Mouse (Mus musculus) gastrocnemius, adult 8-10 months (tissue): ENCODE results near the gene Ier3. TPM values are rescaled to one million over a fixed set of nuclear protein-coding genes. Genes with fewer than 3 reads are reported as not detected.

Experiments
- DNase-seq, 2 experiments: peaks; one replicate each; pipeline ENCODE4 v3.0.0; 2022; ENCODE audit warnings: low spot score in 2 of 2
- total RNA-seq, 4 experiments: library from RNA; stranded (reverse); gene quantifications; 2 replicates each; pipeline ENCODE4 v1.2.4; 2022

The Ier3 gene
- total RNA-seq, 4 experiments from 2014 or later = 5.6 to 7.8 (median 6.6) TPM

DNA sequence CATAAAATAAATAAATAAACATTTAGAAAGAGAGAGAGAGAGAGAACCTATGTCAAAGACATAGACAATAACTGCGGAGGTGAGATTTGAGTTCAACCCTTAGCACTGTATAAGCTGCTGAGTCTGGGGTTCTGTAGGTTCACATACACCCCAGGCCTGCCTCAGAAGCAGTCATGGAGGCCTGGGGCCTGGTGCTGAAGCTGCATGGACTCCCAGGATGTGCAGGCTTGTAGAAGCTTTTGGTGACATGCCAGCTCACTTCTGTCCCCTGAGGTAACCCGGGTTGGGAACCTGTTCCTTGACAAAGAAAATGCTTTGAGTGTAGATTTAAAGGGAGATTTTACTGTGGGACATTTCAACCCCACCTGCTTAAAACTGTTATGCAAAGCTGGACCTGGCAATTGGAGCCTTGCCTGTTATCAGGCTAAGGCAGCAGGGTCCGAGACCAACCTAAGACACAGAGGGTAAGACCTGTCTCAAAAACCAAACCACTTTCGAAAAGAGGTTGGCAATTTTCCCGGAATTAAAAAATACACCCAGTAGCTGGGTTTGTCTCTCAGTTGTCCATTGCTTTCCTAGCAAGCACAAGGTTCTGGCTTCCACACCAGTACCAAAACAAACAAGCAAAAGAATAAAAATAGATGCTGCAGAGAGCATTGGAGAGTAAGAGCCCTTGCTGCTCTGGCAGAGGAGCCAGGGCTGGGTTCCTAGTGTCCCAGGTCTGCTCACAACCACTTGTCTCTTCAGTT, 10.4 kb upstream of the Ier3 start:
- DNase-seq = no peak

DNA sequence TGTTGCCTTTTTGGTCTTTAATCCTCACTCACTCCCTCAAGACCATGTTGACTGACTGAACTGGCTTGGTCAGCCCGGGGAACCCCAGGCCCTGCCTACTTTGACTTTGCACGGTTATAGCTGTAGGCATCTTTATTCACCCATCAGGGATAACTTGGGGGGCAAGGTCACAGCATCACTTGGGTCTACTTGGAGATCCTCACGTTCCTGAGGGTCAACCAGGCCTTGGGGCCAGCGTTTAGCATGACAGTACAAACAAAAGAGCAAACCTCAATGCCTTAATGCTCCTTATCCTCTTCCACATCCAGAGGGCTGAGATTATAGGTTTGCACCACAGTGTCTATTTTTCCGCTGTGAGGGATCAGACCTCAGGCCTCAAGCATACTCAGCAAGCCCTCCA, 9.2 kb upstream of the Ier3 start:
- DNase-seq = no peak

DNA sequence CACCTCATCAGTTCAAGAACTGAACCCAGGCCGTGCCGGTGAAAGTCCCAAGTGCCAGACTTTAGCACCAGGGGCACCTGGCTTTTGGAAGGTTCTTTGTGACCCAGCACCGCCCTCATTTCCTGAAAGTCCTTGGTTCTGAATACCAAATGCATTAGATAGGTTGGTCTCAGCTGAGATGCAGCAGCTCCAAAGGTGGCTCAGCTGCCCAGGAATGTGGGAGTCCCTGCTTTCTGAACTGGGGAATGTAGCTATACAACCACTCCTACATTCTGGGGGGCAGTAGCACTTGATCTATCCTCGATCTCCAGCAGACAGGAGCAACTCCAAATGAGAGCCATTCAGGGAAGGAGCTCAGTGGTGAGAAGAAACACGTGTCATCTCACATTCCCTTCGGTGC, 8.7 kb upstream of the Ier3 start:
- no peak for DNase-seq

DNA sequence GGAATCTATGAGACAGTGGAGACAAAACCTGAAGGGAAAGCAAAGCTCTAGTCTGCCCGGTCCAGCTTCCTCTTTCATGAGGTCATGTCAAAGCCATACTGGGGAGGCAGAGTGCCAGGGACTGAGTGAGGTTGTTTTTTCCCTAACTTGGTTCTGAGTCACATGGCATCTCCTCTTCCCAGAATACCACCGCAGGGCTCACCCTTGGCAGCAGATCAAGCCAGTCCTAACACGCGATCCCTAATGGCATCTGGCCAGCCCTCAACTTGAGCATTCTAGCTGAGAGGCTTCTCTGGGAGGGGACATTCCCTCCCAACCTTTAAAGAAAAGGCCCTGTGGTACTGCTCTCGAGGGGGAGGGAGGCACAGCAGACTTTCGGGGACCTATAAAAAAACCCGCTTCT, 8.2 kb upstream of the Ier3 start:
- DNase-seq = peak; percentile 96

DNA sequence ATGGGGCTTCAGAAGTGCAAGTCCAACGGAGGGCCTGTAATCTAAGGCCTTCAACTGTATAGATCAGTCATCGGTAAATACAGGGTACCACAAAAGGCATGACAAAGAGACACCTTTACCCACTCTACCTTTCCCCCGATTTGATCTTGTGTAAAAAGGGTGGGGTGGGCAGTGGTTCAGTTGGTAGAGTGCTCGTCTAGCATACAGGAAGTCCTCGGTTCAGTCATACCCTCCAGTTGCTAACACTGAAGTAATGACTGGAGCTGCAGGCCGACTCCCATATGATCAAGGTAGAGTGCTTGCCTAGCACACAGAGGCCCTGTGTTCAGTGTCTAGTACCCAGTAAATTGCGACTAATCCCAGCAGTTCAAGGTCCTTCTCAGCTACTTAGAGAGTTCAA, 7.8 kb upstream of the Ier3 start:
- no peak for DNase-seq

DNA sequence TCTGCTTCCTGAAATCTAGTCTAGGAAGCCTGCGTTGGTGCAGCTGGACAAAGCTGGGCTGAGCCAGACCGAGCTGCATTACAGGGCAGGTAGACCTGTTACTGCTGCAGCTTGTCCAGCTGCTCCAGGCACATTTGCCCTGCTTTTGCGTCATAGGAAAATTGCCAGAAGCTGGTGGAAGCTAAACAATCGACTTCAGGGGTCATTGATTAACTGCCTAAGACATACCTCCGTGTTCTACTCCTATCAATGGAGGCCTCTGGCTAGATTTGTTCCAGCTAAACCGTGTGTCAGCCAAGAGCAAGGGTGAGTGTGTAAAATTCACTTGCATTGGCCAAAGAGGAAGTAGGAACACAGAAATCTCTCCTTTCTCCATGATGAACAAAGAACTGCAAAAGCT, 6.8 kb upstream of the Ier3 start:
- DNase-seq = no peak

DNA sequence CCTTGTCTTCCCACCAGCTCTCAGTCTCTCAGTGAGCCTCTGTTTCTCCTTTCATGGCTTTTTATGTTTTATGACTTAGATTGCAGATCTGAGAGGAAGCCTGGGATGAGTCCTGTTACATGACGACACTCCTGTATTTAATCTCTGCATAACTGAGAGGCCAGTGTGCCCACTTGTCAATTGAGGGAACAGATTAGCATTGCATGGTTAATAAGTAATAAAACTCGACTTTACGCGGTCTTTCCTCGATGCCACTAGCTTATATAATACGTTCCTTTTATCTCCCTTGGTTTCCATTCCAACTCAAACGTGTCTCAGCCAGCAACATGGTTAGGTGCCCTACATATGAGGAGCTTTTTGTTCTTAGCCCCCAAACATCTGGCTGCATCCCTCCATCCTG, 5.6 kb upstream of the Ier3 start:
- DNase-seq = no peak

DNA sequence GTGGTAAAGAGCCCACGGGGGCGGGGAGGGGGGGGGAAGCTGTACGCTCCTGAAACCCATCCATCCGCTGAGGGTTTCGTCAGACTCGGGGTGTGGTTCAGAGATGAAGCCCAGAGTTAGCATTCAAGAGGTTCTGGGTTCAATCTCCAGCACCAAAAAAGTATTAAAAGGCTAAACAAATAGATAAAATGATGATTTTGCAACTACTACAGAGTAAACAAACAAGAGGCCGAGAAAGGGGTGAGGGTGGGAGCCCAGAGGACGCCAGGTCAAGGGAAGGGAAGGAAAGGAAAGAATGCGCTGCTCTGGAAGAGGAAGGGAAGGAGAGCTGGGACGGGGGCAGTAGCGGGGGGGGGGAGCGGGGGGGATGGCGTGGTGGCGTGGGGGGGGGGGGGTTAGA, 4.8 kb upstream of the Ier3 start:
- no peak for DNase-seq

DNA sequence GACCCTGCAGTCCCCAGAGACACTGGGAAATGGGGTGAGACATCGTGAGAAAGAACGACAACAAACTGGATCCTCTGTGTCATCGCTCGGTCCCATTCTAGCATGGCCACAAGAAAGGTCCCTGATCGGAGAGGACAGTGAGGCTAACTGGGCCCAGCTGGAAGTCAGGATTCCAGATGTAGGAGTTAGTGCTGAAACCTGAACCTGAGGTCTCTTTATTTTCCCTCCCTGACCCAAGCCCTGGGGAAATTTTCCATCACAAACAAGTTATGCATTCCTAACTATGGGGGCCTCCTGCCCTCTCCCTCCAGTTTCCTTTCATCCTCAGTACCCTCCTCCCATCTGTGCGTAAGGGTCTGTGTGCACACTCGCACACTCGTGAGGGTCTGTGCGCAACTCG, 4.3 kb upstream of the Ier3 start:
- no peak for DNase-seq

DNA sequence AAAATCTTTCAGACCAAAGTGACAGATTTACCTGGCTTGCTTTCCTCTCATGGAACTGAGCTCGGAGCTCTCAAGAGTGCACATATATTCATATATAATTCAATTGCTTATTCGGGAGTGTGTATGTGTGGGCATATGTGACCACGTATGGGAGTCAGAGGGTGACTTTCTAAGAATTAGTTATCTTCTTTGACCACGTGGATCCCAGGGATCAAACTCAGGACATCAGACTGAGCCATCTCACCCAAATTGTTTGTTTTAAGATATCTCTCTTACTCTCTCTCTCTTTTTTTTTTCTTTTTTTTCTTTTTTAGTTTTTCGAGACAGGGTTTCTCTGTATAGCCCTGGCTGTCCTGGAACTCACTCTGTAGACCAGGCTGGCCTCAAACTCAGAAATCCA, 1.4 kb upstream of the Ier3 start:
- no peak for DNase-seq

DNA sequence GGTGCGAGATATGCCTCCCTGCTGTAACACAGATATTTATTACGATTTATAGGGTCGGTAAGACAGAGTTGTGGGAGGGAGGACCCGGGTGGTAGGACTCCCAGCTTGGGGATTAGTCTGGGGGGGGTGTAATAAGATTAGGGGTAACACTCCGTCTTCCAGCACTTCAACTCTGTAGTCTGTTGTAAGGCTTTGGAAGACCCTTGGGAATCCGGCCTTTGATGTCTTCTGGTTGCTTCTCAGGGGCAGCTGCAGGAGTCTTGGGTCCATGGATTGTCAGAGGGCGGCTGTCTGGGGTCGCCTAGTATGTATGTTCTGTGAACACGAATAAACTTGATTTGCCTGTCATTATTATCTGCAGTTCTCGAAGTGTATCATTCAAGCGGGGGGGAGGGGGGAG, 1.1 kb downstream of the Ier3 start:
- DNase-seq = no peak

DNA sequence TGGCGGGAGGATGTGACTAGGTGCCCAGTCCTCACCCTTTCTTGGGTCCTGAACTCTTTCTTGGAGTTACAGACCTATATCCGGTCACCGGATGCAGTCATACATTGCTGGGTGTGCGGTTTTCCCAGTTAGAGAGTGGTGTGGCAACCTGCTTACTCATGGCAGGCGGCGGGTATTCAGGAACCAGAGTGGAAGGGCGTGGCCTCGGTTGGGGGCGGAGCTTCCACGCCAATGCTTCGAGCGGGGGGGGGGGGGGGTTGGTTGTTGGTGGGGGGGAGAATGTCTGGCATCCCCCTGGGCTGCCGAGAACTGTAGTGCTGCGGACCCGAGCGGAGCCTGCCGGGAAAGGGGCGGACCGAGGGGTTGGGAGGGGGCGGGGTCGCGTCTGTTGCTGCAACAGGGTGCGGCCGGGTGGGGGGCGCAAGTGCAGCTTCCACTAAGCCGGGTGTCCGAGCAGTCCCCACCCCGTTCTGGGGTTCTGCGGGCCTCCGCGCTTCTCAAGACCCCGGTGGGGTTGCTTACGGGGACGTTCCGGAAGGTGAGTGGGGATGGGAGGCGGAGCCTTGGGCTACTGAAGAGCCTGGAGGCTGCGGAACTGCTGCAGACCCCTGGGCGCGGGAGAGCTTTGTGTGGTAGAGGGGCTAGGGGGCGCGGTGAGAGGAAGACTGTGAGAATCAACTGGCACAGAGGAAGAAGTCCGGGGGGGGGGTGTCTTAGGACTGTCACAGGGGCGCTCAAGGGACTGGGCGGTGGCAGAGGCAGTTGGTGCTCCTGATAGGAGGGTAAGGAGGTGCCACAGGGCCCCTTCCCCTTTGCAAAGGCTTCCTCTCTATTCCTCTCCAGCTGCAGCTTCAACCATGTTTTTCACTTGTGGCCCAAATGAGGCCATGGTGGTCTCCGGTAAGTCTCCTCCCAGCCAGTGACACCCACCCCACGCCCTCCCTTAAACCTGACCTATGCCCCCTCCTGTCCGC, 1.8 kb downstream of the Ier3 start, which contains the start of gene Flot1:
Gene Flot1 (plus strand): TSS at position 267 of the 974 bp plus-strand sequence.
- peak; percentile 81 to 88 for DNase-seq

DNA sequence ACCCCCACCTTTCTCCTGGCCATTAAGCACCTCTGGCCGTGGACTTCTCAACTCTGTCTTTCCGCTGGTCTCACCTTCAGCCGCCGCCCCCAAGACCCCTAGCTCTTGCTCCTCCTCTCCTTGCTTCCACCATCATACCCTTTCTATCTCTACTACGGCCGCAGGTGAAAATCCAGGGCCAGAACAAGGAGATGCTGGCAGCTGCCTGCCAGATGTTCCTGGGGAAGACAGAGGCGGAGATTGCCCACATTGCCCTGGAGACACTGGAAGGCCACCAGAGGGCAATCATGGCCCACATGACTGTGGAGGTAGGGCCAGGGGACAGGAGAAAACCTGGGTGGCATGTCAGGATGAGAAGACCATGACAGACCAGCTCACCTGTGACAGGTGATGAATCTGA, 2.9 kb downstream of the Ier3 start:
- DNase-seq = no peak

DNA sequence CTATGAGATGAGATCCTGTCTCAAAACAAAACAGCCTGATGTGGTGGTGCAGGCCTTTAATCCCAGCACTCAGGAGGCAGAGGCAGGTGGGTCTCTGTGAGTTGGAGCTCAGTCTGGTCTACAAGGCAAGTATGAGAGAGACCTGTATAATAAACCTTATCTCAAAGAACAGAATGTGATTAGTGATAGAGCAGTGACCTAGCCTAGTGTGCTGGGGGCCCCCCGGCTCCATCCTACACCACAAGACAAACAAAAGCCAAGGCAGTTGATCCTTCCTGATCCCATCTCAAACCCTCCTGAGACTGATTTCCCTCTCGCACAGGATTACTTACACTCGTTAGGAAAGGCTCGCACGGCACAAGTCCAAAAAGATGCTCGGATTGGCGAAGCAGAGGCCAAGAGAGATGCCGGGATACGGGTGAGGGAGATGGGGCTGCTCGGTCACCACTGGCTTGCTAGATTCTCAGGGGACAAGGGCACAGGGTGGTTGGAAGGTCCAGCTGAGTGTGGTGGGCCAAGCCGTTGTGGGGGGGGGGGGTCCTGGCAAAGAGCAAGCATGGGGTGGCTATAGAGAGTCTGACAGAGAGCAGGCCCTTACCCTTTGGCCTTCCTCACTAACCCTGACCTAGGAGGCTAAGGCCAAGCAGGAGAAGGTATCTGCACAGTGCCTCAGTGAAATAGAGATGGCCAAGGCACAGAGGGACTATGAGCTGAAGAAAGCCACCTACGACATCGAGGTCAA, 3.8 kb downstream of the Ier3 start:
- no peak for DNase-seq

DNA sequence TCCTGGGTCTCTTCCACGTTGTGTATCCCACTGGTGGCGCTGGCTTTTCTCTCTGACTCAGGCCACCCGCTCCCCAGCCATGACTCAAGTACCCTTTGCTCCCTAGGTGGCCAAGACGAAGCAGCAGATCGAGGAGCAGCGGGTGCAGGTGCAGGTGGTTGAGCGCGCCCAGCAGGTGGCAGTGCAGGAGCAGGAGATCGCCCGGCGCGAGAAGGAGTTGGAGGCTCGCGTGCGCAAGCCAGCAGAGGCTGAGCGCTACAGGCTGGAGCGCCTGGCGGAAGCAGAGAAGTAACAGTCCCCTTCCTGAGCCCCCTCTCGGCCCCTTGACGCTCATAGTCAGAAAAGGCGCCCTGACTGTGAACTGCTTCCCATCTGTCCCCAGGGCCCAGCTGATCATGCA, 8.3 kb downstream of the Ier3 start:
- peak in 1 of 2 experiments; percentile 68 for DNase-seq

DNA sequence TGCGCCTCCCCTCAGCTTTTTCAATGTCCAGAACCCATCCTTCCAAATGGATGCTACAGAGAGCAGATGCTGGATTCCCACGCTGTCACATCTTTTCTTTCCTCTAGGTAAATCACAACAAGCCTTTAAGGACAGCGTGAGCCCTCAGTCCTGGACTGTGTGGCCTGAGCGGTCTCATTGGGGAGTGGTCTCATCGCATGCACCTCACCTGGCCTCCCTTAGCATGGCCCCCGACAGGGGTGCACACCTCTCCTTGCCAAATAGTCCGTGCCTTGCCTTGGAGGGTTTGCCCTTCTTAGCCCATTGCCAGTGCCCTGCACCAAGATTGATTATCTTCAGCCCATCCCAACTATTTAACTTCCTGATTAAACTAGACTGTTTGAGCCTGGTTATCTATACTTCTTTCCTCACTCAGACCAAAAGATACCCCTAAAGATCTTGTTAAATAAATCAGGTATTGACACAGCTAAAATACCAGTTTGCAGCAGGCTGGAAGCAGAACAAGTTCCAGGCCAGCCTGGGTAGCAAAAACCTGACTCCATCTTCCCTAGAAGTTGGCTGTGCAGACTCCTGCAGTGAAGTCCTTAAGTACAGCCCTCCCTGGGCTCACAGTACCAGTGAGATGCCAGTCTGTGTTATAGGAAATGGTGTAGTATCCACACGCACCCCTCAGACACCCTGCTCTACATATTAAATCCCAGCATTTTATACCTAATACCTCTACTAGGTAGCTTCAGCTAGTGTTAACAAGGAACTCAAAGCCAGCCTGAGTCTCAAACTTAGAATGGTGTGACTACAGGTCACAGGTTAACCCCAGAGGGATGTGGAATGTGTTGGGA, 11.1 kb downstream of the Ier3 start:
- DNase-seq = no peak

DNA sequence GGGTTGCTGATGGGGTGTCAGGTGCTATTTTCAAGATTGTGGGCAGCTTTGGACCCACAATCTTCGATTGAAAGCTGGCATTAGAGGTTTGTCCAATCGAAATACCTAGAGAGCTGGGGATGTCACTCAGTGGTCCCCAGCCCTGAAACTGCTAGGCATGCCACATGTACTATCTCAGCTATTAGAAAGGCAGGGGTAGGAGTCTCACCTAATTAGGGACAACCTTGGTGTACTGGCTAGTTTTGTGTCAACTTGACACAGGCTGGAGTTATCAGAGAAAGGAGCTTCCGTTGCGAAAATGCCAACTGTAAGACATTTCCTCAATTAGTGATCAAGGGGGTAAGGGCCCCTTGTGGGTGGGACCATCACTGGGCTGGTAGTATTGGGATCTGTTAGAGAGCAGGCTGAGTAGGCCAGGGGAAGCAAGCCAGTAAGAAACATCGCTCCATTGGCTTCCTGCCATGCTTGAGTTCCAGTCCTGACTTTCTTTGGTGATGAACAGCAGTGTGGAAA, 11.8 kb downstream of the Ier3 start:
- no peak for DNase-seq

DNA sequence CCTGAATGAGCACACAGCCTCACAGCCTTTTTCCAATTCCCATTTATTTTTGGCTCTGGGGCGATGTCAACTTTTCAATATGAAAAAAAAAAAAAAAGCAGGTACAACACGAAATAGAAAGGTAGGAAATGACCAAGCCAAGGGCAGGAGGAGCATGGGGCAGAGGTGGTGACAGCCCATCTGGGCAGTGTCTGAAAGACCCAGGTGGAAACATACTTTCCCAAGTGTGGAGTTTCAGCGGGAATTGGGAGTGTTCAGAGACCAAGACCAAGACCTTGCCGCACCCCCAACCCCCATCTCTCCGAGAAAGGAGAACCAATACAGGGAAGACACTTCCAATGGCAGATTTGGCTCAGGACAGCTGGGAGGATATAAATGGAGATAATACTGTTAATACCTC, 12.4 kb downstream of the Ier3 start:
- no peak for DNase-seq

DNA sequence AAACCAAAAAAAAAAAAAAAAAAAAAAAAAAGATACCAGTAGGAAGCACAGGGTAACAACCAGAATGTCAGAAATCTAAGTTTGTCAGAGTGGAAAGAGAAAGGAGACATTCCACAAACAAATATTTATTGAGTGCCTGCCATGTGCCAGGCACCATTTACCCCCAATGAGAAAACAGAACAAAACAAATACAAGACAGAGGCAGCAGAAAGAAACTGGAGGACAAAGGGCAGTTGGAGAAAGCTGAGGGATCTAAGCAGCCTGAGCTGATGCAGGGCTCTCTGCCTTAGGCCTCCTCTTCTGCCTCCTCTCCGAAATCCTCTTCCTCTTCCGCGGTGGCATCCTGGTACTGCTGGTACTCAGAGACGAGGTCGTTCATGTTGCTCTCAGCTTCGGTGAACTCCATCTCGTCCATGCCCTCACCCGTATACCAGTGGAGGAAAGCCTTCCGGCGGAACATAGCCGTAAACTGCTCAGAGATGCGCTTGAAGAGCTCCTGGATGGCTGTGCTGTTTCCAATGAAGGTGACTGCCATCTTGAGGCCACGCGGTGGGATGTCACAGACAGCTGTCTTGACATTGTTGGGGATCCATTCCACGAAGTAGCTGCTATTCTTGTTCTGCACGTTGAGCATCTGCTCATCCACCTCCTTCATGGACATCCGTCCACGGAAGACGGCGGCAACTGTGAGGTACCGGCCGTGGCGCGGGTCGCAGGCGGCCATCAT, 13.4 kb downstream of the Ier3 start:
- no peak for DNase-seq
